Mouse (Mus musculus) brain, embryonic 14.5 days (tissue): ENCODE measurements at regions not wholly inside any gene's neighbourhood (a gene's known extent, or its start where the extent isn't known, plus 50 kb on each side); places are given as distances from the start of the nearest gene placed in this dataset.

Source experiments
- DNase-seq: peaks from one replicate; pipeline ENCODE4 v3.0.0-alpha.2; 2011; ENCODE audit warnings: low read depth
- CTCF ChIP-seq: fragments of 200-500 bp; IDR thresholded peaks from 2 replicates; pipeline ENCODE4 v1.5.1; 2012; ENCODE audit warnings: inconsistent platforms, mild to moderate bottlenecking, moderate library complexity, borderline replicate concordance; ENCODE audit not compliant: insufficient read depth, insufficient read length; ENCODE audit errors: extremely low read depth
- POLR2A ChIP-seq: fragments of 200-500 bp; IDR thresholded peaks from 2 replicates; pipeline ENCODE4 v1.6.1; 2012; ENCODE audit warnings: mild to moderate bottlenecking, inconsistent platforms, borderline replicate concordance; ENCODE audit not compliant: poor library complexity, insufficient read depth, insufficient read length, severe bottlenecking; ENCODE audit errors: extremely low read depth

GRCm38 (mm10) chr6:31066861-31067260, 108.0 kb upstream of the Klf14 start:
- DNase-seq: no peak
- TF ChIP-seq POLR2A: no peak
- no peak for TF ChIP-seq CTCF

DNA sequence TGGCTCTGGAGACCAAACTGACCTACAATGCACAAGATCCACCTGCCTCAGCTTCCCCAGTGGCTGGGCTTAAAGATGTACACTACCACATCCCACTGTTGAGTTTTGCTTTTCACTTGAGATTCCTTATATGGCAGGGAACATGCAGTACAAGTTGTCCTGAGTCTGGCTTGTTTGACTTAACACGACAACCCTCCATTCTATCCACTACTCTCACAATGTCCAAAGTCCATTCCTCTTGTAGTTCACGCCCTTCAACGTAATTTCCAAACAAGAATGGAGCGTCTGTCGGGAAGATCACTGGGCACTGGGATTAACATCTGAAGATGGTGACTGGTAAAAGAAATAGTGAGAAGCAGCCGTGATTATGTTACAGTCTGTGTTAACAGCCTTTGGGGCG, 108.6 kb upstream of the Klf14 start:
- DNase-seq: no peak
- TF ChIP-seq CTCF (no peak), POLR2A (no peak)

DNA sequence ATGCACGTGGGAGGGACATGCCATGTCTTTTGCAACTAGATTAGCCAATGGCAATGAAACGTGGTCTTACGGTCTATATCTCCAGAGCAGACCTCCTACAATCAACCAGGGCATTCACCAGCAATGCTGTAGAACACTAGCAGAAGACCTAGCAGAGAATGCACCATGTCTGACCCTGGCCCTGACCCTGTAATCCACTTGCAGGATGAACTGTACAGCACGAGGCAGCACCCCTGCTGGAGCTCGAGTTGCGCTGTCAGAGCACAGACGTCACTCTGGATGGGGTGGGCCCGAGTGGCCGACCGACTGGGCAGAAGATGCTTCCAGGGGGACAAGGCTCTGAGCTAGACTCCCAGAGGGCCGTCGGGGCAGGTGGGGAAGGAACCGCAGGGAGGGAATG, 110.4 kb upstream of the Klf14 start:
- DNase-seq: no peak
- TF ChIP-seq CTCF (no peak), POLR2A (no peak)

DNA sequence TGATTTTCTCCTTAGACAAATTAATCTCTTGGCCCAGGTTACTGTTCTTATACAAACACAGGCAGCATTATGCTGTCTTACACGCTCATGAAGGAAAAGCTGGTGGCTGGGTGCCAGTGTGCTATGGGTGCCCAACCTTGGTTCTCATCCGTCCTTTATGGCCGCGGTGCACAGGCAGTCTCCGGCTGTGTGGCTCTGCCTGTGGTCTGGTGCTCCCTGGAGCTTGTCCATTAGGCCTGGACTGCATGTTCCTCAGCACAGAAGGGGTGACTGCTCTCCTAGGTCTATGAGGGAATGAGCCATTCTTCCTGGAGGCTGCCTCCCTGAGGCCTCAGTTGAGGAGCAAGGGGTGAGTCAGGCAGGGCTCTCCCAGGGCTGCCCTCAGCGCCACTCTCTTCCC, 111.7 kb upstream of the Klf14 start:
- DNase-seq: no peak
- TF ChIP-seq CTCF (no peak), POLR2A (no peak)

DNA sequence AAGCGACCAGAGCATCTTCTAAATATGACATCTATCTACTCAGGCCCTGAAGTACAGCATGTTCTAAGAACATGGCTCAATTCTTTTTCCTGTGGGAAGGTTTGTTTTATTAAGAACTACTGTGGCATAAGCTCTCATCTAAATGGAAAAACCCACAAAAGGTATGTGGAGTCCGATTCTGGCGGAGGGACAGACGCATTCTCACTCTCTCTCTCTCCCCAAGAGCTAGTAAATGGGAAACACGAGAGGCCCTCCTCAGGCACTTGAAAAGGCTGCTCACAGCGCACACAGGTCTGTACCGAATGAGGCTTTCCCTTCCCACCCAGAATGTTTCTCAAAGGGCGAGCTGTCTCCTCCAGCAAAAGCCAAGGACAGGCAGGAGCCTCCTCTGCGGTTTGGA, 112.1 kb upstream of the Klf14 start:
- no peak for DNase-seq
- TF ChIP-seq CTCF (no peak), POLR2A (no peak)

DNA sequence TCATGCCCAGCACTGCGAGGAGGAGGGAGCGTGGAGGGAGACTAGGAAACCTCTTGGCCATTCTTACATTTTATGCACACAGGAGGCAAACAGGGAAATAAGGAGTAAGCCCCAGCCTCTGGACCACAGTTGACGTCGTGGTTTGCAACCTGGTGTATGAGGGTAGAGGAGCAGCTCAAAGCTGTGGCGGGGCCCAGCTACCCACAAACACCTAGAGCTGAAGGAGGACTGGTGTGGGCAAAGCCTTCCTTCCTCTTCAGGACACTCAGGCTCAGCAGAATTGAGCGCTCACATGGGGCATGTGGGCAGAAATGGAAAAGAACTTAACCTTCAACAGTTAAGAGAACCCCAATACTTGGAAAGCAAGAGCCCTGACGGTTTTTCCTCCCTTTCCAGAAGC, 113.2 kb upstream of the Klf14 start:
- DNase-seq: no peak
- TF ChIP-seq POLR2A: no peak
- TF ChIP-seq CTCF: no peak

- DNase-seq: no peak
- TF ChIP-seq POLR2A (no peak), CTCF (no peak)
Measured at GRCm38 (mm10) chr6:31072559-31072958, 113.7 kb upstream of the Klf14 start.

DNA sequence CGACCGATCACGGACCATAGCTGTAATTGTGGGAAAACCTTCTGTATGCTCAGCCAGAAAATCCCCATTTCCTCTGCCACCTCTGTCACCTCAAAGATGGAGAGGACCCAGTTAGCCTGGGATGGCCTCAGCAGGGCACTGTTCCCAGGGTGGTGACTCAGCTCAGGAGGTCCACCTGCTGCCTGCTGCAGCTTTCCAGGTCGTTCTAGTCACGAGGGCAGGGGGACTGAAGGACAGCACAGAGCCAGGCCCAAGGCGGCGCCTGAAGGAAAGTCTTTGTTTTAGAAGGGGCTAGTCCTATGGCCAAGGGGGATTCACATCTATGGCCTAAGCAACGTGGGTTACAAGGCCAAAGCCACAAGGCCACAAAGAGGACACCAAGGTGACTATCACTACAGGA, 114.5 kb upstream of the Klf14 start:
- TF ChIP-seq POLR2A (no peak), CTCF (no peak)
- DNase-seq: no peak

DNA sequence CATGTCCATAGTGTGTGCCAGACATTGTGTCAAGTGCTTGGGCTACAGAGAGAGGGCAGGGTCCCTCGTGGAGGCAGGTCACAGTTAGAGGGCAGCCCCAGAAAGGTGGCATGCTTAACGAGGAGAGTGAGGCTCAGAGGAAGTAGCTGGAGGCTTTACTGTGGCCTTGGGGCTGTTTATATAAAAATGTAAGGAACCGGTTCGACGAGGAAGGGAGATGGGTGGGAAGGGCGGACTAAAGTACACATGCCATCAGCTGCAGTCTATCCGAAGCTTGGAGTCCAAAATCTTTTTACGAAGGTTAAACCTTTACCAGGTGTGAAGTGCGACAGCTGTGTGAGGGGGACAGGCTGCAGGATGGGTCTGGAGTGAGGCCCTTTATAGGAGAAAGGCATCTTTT, 115.5 kb upstream of the Klf14 start:
- TF ChIP-seq CTCF (no peak), POLR2A (no peak)
- no peak for DNase-seq

DNA sequence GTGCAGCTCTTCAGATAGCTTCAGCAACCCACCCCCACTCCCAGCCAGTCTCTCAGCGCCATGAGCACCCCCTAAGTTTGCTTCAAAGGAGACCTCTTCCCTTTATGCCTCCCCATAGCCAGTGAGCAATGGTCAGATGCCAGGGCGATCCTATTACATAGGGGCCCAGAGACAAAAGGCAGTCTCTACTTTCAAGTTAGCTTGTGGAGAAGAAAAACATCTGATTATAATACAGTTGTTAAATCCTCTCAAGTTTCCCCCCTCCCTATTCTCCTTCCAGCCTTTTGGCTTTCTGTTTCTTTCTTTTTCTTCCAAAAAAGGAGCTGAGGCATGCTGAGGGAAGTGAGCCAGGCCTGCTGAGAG, 116.3 kb upstream of the Klf14 start:
- TF ChIP-seq CTCF: no peak
- TF ChIP-seq POLR2A: no peak

DNA sequence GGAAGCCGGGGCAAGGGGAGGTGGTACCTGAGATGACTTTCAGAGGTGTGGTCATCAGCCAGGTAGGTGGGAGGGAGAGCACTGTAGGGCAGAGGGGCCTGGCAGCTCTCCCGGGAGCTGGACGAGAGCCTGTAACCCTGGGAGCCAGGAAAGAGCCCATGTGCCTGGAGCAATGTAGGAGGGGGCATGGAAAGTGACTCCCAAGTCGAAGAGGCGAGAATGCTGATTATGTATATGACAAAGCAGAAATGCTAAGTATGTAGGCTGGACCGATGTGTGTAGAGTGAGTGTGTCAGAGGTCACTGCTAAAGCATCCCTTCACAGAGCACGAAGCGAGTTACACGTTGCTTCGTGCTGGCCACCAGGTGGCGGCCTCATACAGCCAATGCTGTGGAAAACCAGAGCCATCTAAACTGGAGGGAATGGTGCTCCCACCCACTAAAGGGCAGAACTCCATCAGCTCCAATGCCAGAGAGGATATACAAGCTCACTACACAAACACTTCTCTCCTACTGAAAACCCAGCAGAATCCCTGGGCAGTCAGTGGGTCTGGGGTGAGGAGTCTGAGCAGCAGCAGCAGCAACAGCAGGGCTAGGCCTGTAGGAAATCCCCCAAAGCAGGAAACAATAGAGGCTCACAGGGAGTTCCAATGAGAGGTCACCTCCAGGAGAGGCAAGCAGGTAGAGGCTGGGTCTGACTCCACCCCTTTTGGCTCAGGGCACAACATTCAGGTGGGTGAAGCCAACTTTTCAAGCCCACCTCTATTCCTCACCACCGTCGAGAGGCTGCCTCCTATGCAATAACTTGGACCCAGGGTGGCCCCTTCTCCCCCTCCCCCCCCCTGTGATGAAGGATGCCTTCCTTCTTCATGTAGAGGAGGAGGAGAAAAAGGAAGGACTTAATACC, 116.9 kb upstream of the Klf14 start:
- DNase-seq: peak; percentile 94
- TF ChIP-seq POLR2A: no peak
- TF ChIP-seq CTCF: peak; percentile 99

More for the DNA sequence above, 116.3 kb upstream of the Klf14 start:
- DNase-seq: peak; percentile 58

DNA sequence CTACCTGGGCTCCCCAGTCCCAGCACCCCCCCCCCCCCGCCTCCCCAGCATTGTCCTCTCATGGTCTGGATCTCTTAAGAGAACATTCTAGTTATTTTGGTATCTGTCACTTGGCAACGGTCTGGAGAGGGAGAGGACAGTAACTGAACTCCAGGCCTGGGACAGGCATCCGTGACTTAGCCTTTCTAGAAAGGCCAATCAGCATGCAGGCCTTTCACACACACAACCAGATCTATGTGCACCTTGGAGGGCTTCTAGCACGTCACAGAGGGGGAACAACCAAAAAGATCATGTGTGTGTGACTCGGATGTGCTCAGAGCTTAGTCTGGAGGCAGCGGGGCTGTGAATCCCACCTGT, 117.6 kb upstream of the Klf14 start:
- no peak for DNase-seq
- TF ChIP-seq CTCF (no peak), POLR2A (no peak)

GRCm38 (mm10) chr6:31077216-31077615, 118.3 kb upstream of the Klf14 start:
- no peak for TF ChIP-seq POLR2A
- no peak for TF ChIP-seq CTCF
- no peak for DNase-seq

- TF ChIP-seq POLR2A: no peak
- TF ChIP-seq CTCF: no peak
- no peak for DNase-seq
Measured at GRCm38 (mm10) chr6:31077779-31078178, 118.9 kb upstream of the Klf14 start.
